Mouse (Mus musculus): ENCODE measurements at regions not wholly inside any gene's neighbourhood (a gene's known extent, or its start where the extent isn't known, plus 50 kb on each side); places are given as distances from the start of the nearest gene placed in this dataset.

DNA sequence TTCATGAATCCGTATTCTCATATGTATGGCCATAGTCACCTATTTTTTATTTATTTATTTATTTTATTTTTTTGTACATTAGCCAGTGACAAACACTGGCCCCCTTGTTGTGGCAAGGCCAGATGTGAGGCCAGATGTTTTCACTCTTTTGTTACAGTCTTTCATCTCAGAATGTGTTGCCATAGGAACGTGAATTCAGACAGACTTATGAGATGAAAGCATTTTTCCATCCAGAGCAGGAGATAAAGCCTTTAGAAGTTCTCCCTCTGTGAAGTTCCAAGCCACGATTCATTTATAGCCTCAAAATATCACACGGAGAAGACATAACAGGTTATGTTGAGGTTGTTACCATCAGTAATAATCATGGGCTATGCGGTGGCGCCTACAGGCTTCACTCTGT is 220.9 kb downstream of the Arpp21 start:
- DNase-seq: no peak

- DNase-seq: no peak
Measured at GRCm38 (mm10) chr9:111994401-111994800, 241.3 kb downstream of the Arpp21 start.

DNA sequence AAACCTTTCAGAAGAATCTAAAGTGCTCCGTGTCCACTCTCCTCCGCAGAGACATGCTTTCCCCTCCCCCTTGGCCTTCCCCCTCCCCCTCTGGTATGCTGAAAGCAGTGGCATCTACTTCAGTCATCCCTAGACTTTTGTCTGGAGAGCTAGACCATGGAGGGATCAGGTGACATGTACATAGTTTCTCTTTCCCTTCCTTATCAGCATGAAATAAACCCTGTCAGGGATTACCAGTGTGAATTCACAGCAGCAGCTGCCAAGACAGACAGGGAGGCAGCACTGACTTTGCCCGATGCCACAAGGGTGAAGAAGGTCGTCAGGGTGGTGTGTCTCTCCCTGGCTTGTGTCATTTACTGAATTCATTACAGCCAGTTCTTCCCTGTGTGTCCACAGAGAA is 241.9 kb downstream of the Arpp21 start:
- DNase-seq: no peak

- DNase-seq: no peak
Measured at GRCm38 (mm10) chr9:111990060-111990459, 245.7 kb downstream of the Arpp21 start.

- DNase-seq: no peak
Measured at GRCm38 (mm10) chr9:111963405-111964037, 272.2 kb downstream of the Arpp21 start.

- DNase-seq: no peak
Measured at GRCm38 (mm10) chr9:111957799-111958198, 267.7 kb upstream of the Stac start.

DNA sequence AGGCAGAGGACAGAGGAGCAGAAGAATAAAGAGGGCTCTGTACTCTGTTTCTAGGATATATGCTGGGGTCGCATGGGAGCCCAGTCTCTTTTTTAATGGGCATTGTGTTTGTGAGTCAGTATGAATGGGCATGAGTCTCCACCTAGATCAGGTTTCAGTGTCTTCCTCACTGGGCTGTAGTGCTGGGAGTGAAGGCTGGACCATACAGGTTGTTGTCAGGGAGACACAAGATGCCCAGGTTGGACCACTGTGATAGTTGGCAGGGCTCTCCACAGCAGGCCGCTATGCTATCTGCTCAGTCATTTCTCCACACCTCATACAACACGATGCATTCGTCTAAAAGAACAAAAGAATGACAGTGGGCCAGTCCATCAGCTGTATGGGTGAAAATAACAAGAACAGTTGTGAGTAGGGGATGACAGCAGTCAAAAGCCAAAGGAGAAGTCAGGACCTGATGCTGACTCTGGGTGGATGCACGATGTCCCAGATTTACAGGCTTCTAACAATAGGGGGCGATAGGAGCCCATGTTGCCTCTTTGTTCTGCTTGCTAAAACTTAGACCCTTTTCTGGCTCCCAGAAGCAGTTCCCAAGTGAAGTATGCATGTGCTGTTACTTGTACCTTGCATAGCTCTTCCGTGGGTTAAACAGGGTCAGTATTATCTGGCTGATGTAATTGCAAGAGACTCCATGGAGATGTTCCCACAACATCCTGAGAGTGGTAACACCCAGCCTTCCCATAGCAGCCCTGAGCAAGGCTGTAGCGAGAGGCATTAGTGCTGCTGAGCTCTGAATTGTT is 249.3 kb upstream of the Stac start:
- no peak for DNase-seq

- DNase-seq: no peak
Measured at GRCm38 (mm10) chr9:111932455-111932854, 242.3 kb upstream of the Stac start.

DNA sequence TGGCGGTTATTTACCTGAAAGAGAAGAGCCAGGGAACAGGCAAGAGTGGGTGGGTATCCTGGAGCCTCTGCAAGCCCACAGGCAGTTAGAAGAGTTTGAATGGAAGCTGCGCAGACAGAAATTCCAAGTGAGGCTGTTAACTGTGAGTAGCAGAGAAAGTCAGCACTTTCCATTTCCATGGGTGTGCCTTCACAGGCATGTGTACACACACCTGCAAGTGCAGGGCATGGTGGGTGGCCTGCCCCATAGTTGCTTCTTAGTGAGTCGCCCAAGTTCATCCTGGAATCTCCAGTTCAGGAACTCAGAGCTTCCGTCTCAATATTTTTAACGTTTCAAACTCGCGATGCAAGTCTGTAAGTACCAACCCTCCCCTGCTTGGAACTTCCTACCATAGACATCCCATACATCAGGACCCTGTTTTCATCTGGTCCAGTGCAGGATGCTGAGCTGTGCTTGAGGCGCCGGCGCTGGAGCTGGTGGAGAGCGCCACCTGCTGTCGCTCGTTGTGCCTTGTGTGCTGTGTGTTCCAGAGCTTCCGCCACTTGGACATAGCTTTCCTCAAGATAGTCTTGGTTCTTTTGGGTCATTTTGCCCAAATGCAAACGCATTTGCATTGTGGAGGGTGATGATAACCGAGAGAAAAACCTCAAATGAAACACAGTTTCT is 228.3 kb upstream of the Stac start:
- DNase-seq: peak; percentile 67

GRCm38 (mm10) chr9:111916684-111917535 is 226.8 kb upstream of the Stac start:
- peak; percentile 0 for DNase-seq

DNA sequence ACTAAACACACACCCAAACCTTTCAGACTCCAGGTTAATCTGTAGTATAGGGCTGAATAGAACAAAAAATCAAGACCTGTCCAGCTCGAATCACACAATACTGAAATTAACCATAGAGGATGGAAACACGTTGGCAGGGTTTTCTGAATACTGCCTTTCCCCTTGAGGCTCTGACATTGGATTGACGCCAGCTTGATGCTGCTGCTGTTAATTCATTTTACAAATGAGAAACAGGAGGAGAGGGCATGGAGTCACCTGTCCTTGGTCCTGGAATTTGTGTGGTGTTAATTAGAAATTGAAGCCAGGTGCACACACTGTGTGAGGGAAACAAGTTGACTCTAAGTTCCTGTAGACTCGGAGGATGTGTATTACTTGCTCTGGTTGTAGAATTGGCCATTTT is 218.7 kb upstream of the Stac start:
- no peak for DNase-seq

DNA sequence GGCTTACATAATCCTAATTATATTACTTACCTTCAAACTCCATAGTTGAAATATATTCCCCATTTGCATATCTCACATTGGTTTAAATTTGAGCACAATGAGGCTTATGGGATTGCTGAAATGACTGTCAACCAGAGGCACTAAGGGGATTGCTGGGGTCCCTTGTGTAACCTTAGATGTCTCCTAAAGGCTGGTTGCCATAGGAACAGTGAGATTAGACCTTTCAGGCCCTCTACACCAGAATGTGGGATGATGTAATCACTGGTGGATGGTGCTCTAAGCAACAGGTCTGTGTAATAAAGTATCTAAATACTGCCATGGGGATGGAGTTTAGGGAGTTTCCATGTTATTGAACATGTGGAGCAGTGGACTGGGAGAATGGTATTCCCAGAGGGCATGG is 210.0 kb upstream of the Stac start:
- no peak for DNase-seq

DNA sequence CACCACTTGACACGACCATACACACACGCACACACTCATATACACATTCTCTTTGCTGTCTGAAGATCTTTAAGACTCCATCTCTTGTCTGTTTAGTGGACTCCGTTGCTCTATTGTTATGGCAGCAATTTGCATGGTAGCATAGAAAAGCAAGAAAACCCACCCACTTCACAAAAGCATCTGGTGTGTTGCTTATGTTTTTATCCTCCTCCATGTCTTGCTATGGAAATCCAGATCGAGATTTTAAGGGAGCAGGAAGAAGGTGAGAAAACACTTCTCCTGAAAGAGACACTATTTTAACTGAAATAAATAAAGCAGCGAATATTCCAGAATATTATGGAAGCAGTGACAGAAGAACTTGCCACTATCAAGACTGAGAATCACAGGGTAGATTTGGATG is 207.5 kb upstream of the Stac start:
- no peak for DNase-seq

- DNase-seq: no peak
Measured at GRCm38 (mm10) chr9:111879710-111880109, 189.6 kb upstream of the Stac start.

- DNase-seq: no peak
Measured at GRCm38 (mm10) chr9:111876846-111877245, 186.7 kb upstream of the Stac start.

DNA sequence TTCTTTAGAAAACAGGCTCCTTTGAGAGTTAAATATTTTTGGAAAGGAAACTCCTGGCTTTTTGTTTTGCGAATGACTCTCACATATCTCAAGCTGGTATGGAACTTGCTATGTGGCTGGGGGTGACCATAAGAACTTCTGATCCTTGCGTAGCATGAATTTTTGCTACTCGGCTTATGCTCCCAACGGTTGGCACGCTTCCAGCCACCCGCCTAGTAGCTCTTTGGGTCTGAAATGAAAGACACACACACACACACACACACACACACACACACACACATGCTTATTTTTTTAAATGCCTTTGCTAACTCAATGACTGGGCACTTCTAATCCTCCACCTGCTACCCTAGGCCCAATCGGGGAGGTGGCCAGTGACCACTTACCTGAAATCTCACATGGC is 180.3 kb upstream of the Stac start:
- DNase-seq: no peak

DNA sequence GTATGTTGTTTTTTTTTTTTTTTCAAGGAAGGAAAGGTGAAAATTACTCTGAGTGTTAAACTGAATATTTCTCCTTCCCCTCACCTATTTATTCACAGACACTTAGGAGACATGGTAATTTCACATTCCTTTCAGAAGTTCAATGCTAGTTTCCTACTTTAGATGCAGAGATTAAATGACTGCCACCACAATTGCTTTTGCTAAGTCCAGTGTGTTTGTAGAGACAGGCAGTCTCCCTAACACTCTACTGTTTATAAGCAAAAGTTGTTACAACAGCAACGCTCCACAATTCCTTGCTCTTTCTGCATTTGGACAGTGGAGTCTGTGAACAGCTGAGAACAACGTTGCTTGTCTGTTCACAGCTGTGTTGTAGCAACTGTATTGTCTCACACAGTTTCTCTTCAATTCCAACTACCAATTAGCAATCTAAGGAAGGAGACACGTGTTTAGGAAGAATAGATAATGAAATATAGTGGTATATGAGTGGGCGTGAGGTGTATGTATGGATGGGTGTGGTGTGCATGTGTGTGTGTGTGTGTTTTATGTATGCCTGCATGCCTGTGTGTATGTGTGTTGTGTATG is 179.7 kb upstream of the Stac start:
- DNase-seq: no peak

DNA sequence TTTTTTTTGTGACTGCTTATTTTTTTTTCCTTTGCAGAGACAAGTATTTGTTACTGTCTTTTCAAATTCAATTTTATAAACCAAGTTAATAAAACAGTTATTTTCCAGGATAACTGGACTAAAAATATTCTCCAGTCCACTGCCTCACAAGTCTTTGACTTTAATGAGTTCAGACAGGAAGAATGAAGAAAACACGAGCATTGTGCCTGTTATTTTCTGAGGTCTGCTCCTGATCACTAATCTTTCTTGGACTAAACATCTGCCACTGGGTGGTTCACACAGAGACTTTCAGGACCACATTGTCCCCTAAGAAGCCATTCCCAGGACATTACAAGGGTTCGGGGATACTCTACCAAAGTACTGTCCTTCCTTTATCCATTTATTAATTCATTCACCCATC is 167.9 kb upstream of the Stac start:
- no peak for DNase-seq

GRCm38 (mm10) chr9:111854976-111855375 is 164.8 kb upstream of the Stac start:
- DNase-seq: no peak

DNA sequence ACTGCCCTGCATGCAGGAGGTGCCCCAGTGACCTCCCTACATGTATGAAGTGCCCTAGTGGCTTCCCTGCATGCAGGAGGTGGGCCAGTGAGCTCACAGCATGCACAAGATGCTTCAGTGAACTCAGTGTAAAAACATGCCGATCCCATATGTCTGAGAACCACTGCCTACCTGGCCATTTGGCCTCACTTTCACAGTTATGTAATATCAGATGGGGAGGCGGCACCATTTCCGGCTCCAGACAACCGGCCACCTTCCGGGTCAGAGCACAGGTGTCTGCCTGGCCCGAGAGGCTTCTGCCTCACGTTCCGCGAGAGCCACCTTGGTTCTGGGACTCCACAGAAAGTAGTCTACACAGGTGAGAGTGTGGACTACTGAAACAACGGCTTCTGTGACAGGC is 156.2 kb upstream of the Stac start:
- no peak for DNase-seq

- no peak for DNase-seq
Measured at GRCm38 (mm10) chr9:111841151-111841550, 151.0 kb upstream of the Stac start.

- DNase-seq: no peak
Measured at GRCm38 (mm10) chr9:111838069-111838820, 148.1 kb upstream of the Stac start.

All from lung, postnatal 36 days (tissue).